Mouse (Mus musculus) limb, embryonic 13.5 days (tissue): Measurements from ENCODE around the gene Mmd. TPM values are rescaled to one million over a fixed set of nuclear protein-coding genes. Genes with fewer than 3 reads are reported as not detected.

Source experiments
- ATAC-seq: fragments of 200-750 bp; cut with Nextera tagmentation; 2 replicates; pipeline ENCODE4 v1.8.0; 2017; ENCODE audit warnings: low read depth, moderate number of reproducible peaks, moderate TSS enrichment; ENCODE audit not compliant: low FRiP score
- H3K27ac ChIP-seq: fragments of 300-500 bp; sonication (generic); 2 replicates; pipeline ENCODE4 v1.5.1; 2015; ENCODE audit warnings: inconsistent platforms, mild to moderate bottlenecking, moderate library complexity
- H3K27me3 ChIP-seq: fragments of 300-500 bp; sonication (generic); 2 replicates; pipeline ENCODE4 v1.6.1; 2015; ENCODE audit warnings: mild to moderate bottlenecking, inconsistent platforms
- H3K36me3 ChIP-seq: fragments of 300-500 bp; sonication (generic); 2 replicates; pipeline ENCODE4 v1.6.1; 2015; ENCODE audit warnings: inconsistent platforms, mild to moderate bottlenecking, moderate library complexity
- H3K4me1 ChIP-seq: fragments of 300-500 bp; sonication (generic); 2 replicates; pipeline ENCODE4 v1.6.1; 2015; ENCODE audit warnings: inconsistent platforms
- H3K4me2 ChIP-seq: fragments of 300-500 bp; sonication (generic); replicated peaks from 2 replicates; pipeline ENCODE4 v1.6.1; 2015; ENCODE audit warnings: inconsistent platforms, mild to moderate bottlenecking, moderate library complexity
- H3K4me3 ChIP-seq: fragments of 300-500 bp; sonication (generic); 2 replicates; pipeline ENCODE4 v1.5.1; 2015; ENCODE audit warnings: moderate library complexity, mild to moderate bottlenecking, inconsistent platforms
- H3K9ac ChIP-seq: fragments of 300-500 bp; sonication (generic); 2 replicates; pipeline ENCODE4 v1.6.1; 2015; ENCODE audit warnings: mild to moderate bottlenecking, inconsistent platforms
- H3K9me3 ChIP-seq: fragments of 300-500 bp; sonication (generic); 2 replicates; pipeline ENCODE4 v1.6.1; 2016; ENCODE audit warnings: inconsistent platforms
- WGBS: fragments of 180-500 bp; shearing (Covaris S2); methylation state at CpG from one replicate; pipeline ENCODE4 v1.1.7; 2015; 5-methylcytosine and 5-hydroxymethylcytosine counted together
- polyA plus RNA-seq: library from polyadenylated mRNA; unstranded; fragments of >200 nt; fragmentation: Nextera tagmentation; extraction: Ambion mirVana; gene quantifications from 2 replicates; pipeline ENCODE4 v1.2.1, GENCODE M21; 2015

Mmd gene
- 36.7 and 37.4 TPM in 2 replicates for polyA plus RNA-seq

DNA sequence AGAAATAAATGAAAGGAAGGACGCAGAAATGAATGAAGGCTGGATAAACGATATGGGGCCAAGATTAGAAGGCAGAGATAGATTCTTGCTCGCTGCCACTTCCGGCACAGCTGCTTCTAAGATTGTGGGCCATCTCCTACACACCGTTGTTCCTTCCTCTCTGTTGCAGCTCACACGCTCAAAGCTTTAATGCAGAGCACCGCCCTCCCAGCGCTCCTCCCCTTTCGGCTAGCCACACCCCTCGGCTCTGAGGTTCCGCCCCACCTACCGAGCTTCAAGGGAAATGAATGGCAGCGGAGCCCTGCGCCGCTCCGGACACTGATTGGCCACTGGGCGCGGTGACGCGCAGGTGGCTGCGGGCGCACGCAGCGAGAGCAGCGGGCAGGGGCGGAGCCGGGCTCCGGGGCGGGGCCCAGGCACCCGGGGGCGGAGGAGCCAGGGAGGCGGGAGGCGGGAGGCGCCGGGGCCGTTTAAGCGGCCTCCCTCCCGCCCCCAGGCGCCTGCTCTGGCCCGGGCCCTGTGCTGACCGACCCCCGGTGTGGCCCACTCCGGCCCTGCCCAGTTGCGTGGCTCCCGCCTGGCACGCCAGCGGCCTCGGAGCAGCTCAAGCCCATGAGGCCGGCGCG lies at the start of gene Mmd:
Mmd (plus strand) TSS at position 432 of the 626 bp plus-strand sequence.
- WGBS: 1% methylated on average over 37 of the region's 51 CpGs
- peak; percentile 100 for ATAC-seq

DNA sequence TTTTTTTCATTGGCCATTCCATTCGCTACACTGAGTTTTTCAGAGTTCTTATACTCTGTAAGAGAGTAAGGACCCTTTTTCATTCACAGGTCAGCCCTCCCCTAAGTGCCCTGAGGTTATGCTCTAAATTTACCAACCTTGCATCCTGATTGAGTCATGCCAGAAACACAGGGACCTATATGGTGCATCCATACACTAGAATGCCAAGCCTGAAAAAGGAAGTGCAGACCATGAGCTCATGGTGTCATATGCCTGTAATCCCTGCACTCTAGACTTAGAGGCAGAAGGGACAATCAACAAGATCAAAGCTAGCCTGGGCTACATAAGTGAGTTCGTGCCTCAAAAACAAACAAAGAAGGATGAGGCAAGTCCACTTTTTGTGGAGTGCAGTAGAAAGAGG lies 48.4 kb upstream of the Mmd start:
- Histone ChIP-seq H3K4me1 (no peaks in the 10 kb centered on the region), H3K27ac (no peak overlapping the region), H3K36me3 (no peaks in the 10 kb centered on the region), H3K4me2 (no peak overlapping the region), H3K9ac (no peak overlapping the region), H3K9me3 (no peaks in the 10 kb centered on the region), H3K27me3 (no peaks in the 10 kb centered on the region), H3K4me3 (no peak overlapping the region)
- WGBS: 80% methylated on average over 2 of the region's 2 CpGs
- ATAC-seq: no peak

More for the DNA sequence above, at the start of gene Mmd:
- peaks cover 22% of the 10 kb centered on the region for H3K4me1 ChIP-seq
- no peaks in the 10 kb centered on the region for H3K27me3 ChIP-seq
- peak within 1 kb of the TSS; percentile 86 for H3K4me3 ChIP-seq
- peak within 1 kb of the TSS; percentile 86 for H3K4me2 ChIP-seq
- no peaks in the 10 kb centered on the region for H3K9me3 ChIP-seq
- peak within 1 kb of the TSS; percentile 92 for H3K9ac ChIP-seq
- H3K27ac ChIP-seq: peak within 1 kb of the TSS; percentile 84
- H3K36me3 ChIP-seq: no peaks in the 10 kb centered on the region

DNA sequence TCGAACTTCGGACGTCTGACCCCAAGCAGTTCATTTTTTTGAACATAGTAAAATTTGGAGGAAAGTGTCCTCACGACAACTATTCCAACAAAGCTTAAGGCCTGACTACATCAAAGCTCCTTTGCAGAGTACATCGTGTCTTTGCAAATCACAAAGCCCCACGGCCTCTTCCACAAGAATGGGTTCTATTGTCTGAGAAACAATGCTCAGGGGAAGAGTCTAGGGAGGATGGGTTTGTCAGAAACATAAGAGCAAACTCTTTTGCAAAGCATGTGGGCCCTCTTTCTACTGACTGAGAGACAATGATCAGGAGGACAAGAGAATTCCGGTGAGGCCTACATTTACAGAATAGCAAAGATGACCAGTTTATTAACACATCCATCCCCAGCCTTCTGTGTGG lies 35.0 kb upstream of the Mmd start:
- Histone ChIP-seq H3K27ac (no peak overlapping the region), H3K4me3 (no peak overlapping the region), H3K36me3 (no peaks in the 10 kb centered on the region), H3K4me1 (no peaks in the 10 kb centered on the region), H3K4me2 (no peak overlapping the region), H3K9me3 (no peaks in the 10 kb centered on the region), H3K9ac (no peak overlapping the region), H3K27me3 (no peaks in the 10 kb centered on the region)
- no peak for ATAC-seq
- 85% methylated on average over 7 of the region's 7 CpGs for WGBS

DNA sequence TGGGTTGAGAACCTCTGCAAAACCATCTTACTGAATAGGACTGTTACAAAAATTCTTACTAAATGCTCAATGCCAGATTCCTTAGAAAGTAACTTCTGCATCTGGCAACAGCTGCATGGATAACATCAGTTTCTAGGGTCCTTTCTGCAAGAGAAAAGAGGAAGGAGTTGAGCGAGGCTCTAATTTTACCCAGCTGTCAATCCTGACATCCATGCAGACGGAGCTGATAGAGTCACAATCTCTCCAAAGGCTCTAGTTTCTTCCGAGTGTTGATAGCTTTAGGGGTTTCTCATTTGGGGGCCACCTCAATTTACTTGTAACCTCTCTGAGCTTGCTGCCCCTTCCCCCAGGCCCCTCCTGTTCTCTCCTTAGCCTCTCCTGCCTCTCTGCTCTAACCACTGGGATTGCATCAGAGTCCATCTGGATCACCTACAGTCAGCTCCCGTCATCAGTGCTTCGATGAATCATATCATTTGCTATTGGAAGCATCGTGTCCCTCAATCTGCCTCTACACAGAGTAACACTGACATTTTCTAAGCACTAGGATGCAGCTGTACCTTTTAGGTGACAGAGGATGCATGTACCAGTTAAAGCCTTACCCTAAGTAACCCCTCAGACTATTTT lies 29.1 kb upstream of the Mmd start:
- H3K4me3 ChIP-seq: no peak overlapping the region
- no peak overlapping the region for H3K9ac ChIP-seq
- no peaks in the 10 kb centered on the region for H3K36me3 ChIP-seq
- no peak for ATAC-seq
- WGBS: 58% methylated on average over 6 of the region's 6 CpGs
- 0 out of 2 replicates have a peak overlapping the region, but pooled peaks have one; percentile 3 for H3K27ac ChIP-seq
- H3K27me3 ChIP-seq: no peaks in the 10 kb centered on the region
- H3K4me1 ChIP-seq: peaks cover 12% of the 10 kb centered on the region
- H3K4me2 ChIP-seq: no peak overlapping the region
- no peaks in the 10 kb centered on the region for H3K9me3 ChIP-seq

DNA sequence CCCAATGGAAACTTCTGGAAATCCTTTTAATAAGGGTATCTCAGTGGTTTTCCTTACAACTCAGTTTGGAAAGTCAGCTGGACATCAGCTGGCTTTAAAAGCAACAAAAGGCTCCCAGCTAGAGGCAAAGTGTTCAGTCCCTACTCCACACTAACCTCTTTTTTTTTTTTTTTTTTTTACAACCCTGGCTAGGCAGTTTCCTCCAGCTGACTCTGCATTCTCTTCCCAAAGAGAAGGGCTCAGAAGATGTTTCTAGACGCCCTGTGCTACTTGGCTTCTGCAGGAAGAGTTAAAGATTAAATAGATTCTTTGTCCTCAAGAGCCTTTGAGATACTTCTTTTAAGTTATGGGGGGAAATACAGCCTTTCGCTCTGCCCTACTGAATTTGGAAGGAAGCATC lies 28.5 kb upstream of the Mmd start:
- H3K9ac ChIP-seq: no peak overlapping the region
- WGBS: 27% methylated on average over 2 of the region's 2 CpGs
- H3K27me3 ChIP-seq: no peaks in the 10 kb centered on the region
- no peaks in the 10 kb centered on the region for H3K9me3 ChIP-seq
- no peak overlapping the region for H3K4me3 ChIP-seq
- no peak overlapping the region for H3K27ac ChIP-seq
- no peak overlapping the region for H3K4me2 ChIP-seq
- H3K36me3 ChIP-seq: no peaks in the 10 kb centered on the region
- ATAC-seq: no peak
- H3K4me1 ChIP-seq: peaks cover 12% of the 10 kb centered on the region

DNA sequence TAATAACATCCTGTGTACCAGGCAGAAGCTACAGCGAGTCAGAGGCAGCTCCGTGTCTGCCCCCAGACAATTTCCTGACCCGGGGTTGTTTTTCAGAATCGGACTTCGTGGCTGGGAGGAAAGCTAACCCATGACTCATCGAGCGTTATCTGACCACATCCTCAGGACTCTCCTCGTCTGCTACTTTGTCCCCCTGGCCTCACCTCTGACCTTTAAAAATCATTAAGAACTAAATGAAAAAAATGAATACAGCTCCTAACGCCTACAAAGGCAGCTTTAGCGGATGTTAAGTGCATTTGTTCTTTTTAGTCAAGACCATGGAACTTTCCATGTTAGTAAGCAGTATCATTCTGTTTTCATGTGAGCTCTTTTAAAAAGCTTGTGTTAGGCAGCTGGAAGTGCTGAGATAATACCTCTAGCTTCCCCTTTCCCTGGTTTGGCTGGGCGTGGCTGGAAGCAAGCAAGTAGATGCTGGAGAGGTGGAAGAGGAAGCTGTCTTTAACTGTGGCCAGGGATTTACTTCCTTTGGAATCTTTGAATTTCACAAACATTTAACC lies 24.3 kb upstream of the Mmd start:
- Histone ChIP-seq H3K27me3 (no peaks in the 10 kb centered on the region), H3K27ac (no peak overlapping the region), H3K9ac (no peak overlapping the region), H3K9me3 (no peaks in the 10 kb centered on the region), H3K4me2 (no peak overlapping the region), H3K4me1 (peaks cover 11% of the 10 kb centered on the region), H3K4me3 (no peak overlapping the region), H3K36me3 (no peaks in the 10 kb centered on the region)
- WGBS: 60% methylated on average over 11 of the region's 11 CpGs
- no peak for ATAC-seq

DNA sequence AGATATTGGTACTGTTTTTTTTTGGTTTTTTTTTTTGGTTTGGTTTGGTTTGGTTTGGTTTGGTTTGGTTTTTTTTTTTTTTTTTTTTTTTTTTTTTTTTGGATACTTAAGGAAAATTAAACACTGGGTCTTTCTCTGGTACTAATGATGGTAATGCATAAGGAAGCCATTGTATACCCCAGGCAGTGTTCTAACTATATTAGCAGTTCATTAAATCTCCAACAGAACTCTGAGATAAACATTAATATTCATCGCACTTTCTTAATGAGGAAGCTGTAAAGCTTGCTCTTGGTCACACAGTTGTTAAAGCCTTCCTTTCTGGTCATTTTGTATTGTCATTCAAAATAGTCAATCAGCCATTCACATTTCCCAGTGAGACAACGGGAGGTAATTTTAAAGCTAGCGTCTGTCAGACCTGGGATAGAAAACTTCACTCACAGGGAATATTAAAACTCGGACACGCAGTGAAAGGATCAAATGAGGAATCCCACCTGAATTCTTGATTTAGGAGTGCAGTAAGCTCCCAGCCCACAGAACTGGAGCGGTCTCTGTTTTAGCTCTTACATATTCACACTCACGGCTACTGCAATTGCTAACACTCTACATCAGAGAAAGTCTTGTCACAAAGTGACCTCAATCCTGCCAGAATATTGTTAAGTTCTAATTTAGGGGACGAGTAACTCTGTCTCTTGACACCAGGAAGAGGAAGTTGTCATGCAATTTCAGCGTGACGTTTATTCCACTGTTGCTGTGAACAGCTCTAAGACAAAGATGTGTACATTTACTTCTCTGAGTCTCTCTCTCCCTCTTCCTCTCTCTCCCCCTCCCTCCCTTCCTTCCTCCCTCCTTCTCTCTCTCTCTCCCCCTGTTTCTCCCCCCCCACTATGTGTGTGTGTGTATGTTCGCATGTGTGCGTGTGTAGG lies 22.0 kb upstream of the Mmd start:
- no peak overlapping the region for H3K9ac ChIP-seq
- 0 out of 2 replicates have a peak, but pooled peaks cover 8% of the 10 kb centered on the region for H3K4me1 ChIP-seq
- H3K27ac ChIP-seq: no peak overlapping the region
- ATAC-seq: no peak
- no peaks in the 10 kb centered on the region for H3K36me3 ChIP-seq
- no peak overlapping the region for H3K4me3 ChIP-seq
- WGBS: 63% methylated on average over 12 of the region's 12 CpGs
- H3K4me2 ChIP-seq: no peak overlapping the region
- no peaks in the 10 kb centered on the region for H3K27me3 ChIP-seq
- H3K9me3 ChIP-seq: no peaks in the 10 kb centered on the region

DNA sequence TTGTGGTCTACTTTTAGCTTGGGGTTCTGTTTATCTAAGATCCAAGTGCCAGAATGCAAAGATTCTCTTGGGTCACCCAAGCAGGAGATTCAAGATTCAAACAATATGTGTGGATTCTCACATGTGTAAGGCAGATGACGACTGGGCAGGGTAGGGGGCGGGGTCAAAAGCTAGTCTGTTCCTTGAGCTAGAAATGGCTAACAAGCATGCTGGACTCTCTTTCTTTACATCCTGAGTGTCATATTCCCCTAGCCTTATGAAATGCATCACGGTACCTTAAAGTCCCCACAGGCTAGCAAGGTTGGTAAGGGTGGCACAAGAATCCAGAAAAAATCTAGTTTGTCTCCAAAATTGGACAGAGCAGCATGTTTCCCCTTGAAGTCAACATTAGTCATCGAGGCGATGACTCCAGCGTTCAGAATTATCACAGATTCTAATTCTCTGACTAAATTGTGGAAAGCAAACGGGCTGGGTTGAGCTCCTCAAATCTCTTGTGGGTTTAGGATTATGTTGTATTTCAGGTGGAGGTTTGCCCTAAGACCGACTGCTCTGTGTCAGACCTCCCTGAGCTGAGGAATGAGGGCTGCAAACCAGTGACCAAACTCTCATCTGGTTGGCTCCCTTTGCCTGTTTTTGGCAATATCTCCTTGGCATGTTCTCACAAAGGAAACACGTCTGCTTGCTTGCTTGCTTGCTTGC lies 20.9 kb upstream of the Mmd start:
- no peaks in the 10 kb centered on the region for H3K9me3 ChIP-seq
- WGBS: 77% methylated on average over 9 of the region's 9 CpGs
- H3K27me3 ChIP-seq: no peaks in the 10 kb centered on the region
- no peak overlapping the region for H3K27ac ChIP-seq
- no peak overlapping the region for H3K4me3 ChIP-seq
- no peak overlapping the region for H3K9ac ChIP-seq
- H3K4me1 ChIP-seq: 0 out of 2 replicates have a peak, but pooled peaks cover 8% of the 10 kb centered on the region
- no peak overlapping the region for H3K4me2 ChIP-seq
- ATAC-seq: no peak
- no peaks in the 10 kb centered on the region for H3K36me3 ChIP-seq

DNA sequence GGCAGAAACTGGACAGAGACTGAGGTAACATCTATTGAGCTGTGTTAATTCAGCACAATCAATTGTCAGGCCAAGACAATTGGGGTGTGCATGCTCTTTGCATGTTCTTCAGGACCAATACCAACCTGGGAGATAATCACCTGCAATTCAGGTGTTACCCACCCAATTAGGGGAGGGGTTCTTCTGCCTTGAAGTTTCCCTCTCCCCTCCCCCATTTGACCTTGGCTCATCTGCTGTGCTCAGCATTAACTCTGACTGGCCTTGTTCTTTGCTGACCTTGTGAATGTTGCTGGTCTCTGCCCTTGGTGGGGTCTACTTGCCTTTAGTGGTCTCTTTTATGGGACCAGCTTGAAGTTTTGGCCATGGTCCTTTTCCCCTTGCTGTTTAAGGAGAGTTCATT lies 19.5 kb upstream of the Mmd start:
- 0 out of 2 replicates have a peak, but pooled peaks cover 8% of the 10 kb centered on the region for H3K4me1 ChIP-seq
- H3K27ac ChIP-seq: no peak overlapping the region
- no peak for ATAC-seq
- no peaks in the 10 kb centered on the region for H3K36me3 ChIP-seq
- H3K4me3 ChIP-seq: no peak overlapping the region
- no peaks in the 10 kb centered on the region for H3K27me3 ChIP-seq
- H3K4me2 ChIP-seq: no peak overlapping the region
- H3K9me3 ChIP-seq: no peaks in the 10 kb centered on the region
- H3K9ac ChIP-seq: no peak overlapping the region

DNA sequence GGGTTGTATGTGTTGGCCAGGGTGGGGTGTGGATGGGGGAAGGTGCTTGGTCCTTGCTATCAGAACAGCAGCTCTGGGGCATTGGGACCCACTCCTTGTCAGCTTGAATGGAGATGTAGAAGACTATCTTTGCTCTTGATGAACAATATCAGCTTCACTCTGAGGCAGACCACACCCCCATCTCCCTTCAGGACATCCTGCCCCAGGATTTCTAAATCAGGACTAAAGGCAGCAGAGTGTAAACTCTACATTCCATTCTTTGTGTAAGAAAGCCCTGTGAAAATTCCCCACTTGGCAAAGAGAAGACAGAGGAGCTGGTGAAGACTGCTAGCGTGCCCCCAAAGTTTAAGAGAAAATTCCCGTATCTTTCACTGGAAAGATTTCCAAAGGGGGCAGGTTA lies 18.6 kb upstream of the Mmd start:
- WGBS: 78% methylated on average over 2 of the region's 2 CpGs
- no peaks in the 10 kb centered on the region for H3K36me3 ChIP-seq
- no peak overlapping the region for H3K4me2 ChIP-seq
- 0 out of 2 replicates have a peak, but pooled peaks cover 8% of the 10 kb centered on the region for H3K4me1 ChIP-seq
- H3K9ac ChIP-seq: no peak overlapping the region
- no peak overlapping the region for H3K4me3 ChIP-seq
- no peaks in the 10 kb centered on the region for H3K27me3 ChIP-seq
- no peaks in the 10 kb centered on the region for H3K9me3 ChIP-seq
- H3K27ac ChIP-seq: no peak overlapping the region
- no peak for ATAC-seq

DNA sequence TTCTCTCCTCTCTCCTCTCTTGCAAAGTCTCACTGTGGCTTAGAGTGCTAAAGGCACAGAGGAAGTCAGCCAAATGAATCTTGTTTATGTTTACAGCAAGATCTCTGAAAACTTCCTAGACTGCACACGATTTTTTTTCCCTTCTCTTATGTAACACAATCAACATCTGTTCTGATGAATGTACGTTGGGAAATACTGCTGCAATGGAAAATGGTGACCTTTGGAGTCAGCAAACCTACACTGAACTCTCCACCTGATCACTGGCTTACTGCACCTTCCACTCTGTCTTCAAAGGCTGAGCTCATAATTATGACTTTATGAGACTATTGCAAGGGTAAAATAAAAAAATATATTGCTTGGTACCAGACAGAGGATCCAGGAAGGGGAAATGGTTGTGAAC lies 17.6 kb upstream of the Mmd start:
- H3K9ac ChIP-seq: no peak overlapping the region
- 45% methylated on average over 2 of the region's 2 CpGs for WGBS
- H3K36me3 ChIP-seq: no peaks in the 10 kb centered on the region
- no peaks in the 10 kb centered on the region for H3K27me3 ChIP-seq
- H3K9me3 ChIP-seq: no peaks in the 10 kb centered on the region
- no peak overlapping the region for H3K4me2 ChIP-seq
- 0 out of 2 replicates have a peak, but pooled peaks cover 8% of the 10 kb centered on the region for H3K4me1 ChIP-seq
- H3K27ac ChIP-seq: no peak overlapping the region
- ATAC-seq: no peak
- H3K4me3 ChIP-seq: no peak overlapping the region
